Mouse (Mus musculus) spleen, postnatal 14 days (tissue): ENCODE results near the gene Nsun2.

Experiments used
- DNase-seq, 2 experiments: peaks; one replicate each; pipeline ENCODE4 v3.0.0; 2021 to 2022; ENCODE audit warnings: low spot score in 2 of 2

The Nsun2 gene

GRCm38 (mm10) chr13:69636375-69636774, 102.8 kb downstream of the Nsun2 start:
- no peak for DNase-seq

GRCm38 (mm10) chr13:69636816-69637215, 103.3 kb downstream of the Nsun2 start:
- no peak for DNase-seq

GRCm38 (mm10) chr13:69637657-69638056, 104.1 kb downstream of the Nsun2 start:
- no peak for DNase-seq

GRCm38 (mm10) chr13:69638108-69638626, 104.6 kb downstream of the Nsun2 start:
- DNase-seq, result no peak

- DNase-seq, result no peak
Observed at GRCm38 (mm10) chr13:69639251-69639650, 105.7 kb downstream of the Nsun2 start.

- DNase-seq, result no peak
Observed at GRCm38 (mm10) chr13:69640126-69640525, 106.6 kb downstream of the Nsun2 start.

GRCm38 (mm10) chr13:69640541-69640940, 107.0 kb downstream of the Nsun2 start:
- DNase-seq, result no peak

- no peak for DNase-seq
Observed at GRCm38 (mm10) chr13:69641017-69641416, 107.5 kb downstream of the Nsun2 start.

- DNase-seq, result no peak
Observed at GRCm38 (mm10) chr13:69642656-69643216, 109.2 kb downstream of the Nsun2 start.

GRCm38 (mm10) chr13:69643937-69644336, 110.4 kb downstream of the Nsun2 start:
- no peak for DNase-seq

- no peak for DNase-seq
Observed at GRCm38 (mm10) chr13:69644427-69645166, 111.1 kb downstream of the Nsun2 start.

- no peak for DNase-seq
Observed at GRCm38 (mm10) chr13:69645694-69646423, 112.3 kb downstream of the Nsun2 start.

- DNase-seq, result no peak
Observed at GRCm38 (mm10) chr13:69646481-69646880, 112.9 kb downstream of the Nsun2 start.

GRCm38 (mm10) chr13:69654508-69654907, 121.0 kb downstream of the Nsun2 start:
- DNase-seq, result no peak

- no peak for DNase-seq
Observed at GRCm38 (mm10) chr13:69672121-69672520, 138.6 kb downstream of the Nsun2 start.

- DNase-seq, result no peak
Observed at GRCm38 (mm10) chr13:69672565-69672964, 139.0 kb downstream of the Nsun2 start.

- DNase-seq, result no peak
Observed at GRCm38 (mm10) chr13:69673197-69673920, 139.8 kb downstream of the Nsun2 start.

- no peak for DNase-seq
Observed at GRCm38 (mm10) chr13:69673921-69674618, 140.5 kb downstream of the Nsun2 start.
